Mouse (Mus musculus): ENCODE results near the gene P3h1. TPM values are rescaled to one million over a fixed set of nuclear protein-coding genes. Genes with fewer than 3 reads are reported as not detected.

The P3h1 gene
- polyA plus RNA-seq, 1 experiment from 2014 or later, result 15.0 TPM

DNA sequence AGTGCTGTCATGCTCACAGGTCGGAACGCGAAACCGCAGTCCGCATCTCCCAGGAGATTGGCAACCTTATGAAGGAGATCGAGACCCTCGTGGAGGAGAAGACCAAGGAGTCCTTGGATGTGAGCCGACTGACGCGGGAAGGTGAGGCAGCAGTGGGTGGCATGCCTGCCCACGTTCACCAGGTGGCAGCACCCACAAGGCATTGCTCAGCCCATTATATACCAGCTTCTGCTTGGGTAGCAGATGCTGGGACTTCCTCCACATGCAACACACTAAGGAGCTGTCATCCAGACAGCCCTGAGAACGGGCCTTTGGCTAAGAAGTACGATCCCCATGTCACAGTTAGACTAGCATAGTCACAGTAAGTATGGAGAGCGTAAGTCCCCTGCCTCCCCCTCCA is 8.9 kb downstream of the P3h1 start:
- Histone ChIP-seq H3K27me3 (replicated peaks) (no peaks in the 10 kb centered on the region), H3K36me3 (peaks cover 54% of the 10 kb centered on the region)

DNA sequence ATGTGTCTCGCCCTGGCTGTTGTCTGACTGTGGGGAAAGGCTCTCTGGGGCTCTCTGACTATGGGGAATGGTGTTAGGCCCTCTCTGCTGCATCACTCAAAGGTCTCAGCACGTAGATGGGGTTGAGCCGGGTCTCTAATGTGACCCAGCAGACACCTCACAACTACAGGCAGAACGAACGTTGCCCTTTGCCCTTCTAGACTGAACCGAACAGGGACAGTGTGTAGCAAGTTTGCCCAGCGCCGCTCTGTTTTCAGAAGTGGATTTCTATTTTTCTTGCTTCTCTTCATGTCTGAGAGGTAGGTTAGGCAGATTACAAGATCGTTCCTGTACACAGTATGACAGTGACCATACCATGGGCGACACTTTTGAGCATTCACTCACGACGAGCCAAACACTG is 9.9 kb downstream of the P3h1 start:
- Histone ChIP-seq H3K4me2 (replicated peaks) (no peak overlapping the region), H3K4me1 (peaks cover 5% of the 10 kb centered on the region; the same call in 1 of the 2 replicates), H3K4me3 (no peak overlapping the region), H3K27me3 (replicated peaks) (no peaks in the 10 kb centered on the region), H3K9ac (no peak overlapping the region), H3K36me3 (peaks cover 55% of the 10 kb centered on the region), H3K27ac (no peak overlapping the region), H3K9me3 (no peaks in the 10 kb centered on the region)
- WGBS, result 92% methylated on average over 12 of the region's 12 CpGs
- ATAC-seq (ENCODE audit: low FRiP score, low read depth), result no peak

More for the DNA sequence above, 8.9 kb downstream of the P3h1 start:
- H3K4me2 ChIP-seq (replicated peaks), result no peak overlapping the region
- no peak overlapping the region for H3K4me3 ChIP-seq
- H3K9ac ChIP-seq, result no peak overlapping the region
- no peaks in the 10 kb centered on the region for H3K9me3 ChIP-seq
- H3K4me1 ChIP-seq, result 0 out of 2 replicates have a peak, but pooled peaks cover 3% of the 10 kb centered on the region
- H3K27ac ChIP-seq, result no peak overlapping the region
- WGBS, result 95% methylated on average over 14 of the region's 14 CpGs
- no peak for ATAC-seq (ENCODE audit: low FRiP score, low read depth)

DNA sequence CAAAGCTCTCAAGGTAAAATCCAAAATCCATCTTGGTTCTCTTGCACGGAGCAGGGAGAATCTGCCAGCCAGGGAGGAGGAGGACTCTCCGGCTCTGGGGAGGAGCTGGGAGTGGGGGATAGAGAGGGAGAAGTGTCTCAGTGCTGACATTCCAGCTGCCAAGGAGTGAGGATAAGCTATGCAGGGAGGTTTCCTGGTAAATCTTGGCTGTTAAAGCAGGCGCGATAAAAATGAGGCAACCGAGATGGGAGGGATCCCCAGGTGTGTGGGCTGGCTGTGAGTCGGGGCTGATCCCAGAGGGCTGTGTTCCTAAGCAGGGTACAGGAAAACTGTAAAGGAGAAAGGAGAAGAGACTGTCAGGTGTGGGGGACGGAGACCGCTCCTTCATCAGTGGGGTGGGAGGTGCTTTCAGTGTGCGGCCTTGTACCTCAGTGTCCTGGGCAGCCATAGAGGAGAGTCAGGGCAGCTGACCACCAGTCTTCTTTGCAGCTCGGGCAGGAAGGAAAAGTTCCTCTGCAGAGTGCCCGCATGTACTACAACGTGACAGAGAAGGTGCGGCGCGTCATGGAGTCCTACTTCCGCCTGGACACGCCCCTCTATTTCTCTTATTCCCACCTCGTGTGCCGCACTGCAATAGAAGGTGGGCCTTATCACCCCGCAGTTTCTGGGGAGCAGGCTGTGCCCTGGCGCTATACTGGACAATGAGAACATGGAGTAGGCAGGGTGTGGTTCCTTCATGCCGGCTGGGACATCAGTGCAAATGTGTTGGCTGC is 11.9 kb downstream of the P3h1 start:
- ATAC-seq (ENCODE audit: low FRiP score, low read depth), result no peak
- no peak overlapping the region for H3K4me3 ChIP-seq
- peaks cover 7% of the 10 kb centered on the region; the same call in 1 of the 2 replicates for H3K4me1 ChIP-seq
- no peak overlapping the region for H3K4me2 ChIP-seq (replicated peaks)
- H3K9ac ChIP-seq, result no peak overlapping the region
- H3K36me3 ChIP-seq, result peaks cover 62% of the 10 kb centered on the region
- H3K27ac ChIP-seq, result no peak overlapping the region
- no peaks in the 10 kb centered on the region for H3K27me3 ChIP-seq (replicated peaks)
- 82% methylated on average over 22 of the region's 22 CpGs for WGBS
- H3K9me3 ChIP-seq, result no peaks in the 10 kb centered on the region

DNA sequence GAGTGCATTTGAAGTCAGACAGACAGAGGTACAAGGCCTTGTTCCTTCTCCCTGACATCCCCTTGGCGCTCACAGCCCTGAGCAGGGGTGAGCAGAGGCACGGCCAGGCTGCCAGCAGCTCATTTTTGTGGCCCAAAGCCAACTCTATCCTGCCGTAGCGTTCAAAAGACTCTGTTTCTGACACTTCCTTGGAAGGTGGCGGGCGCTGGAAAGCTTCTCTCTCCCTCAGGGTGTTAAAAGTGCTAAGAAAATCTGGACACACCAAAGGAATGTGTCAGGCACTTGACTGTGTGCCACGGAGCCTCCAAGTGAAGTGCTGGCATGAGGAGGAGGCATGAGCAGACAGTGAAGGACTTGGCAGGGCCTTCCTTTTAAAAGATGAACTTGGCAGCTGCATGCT is 12.8 kb downstream of the P3h1 start:
- H3K9me3 ChIP-seq, result no peaks in the 10 kb centered on the region
- ATAC-seq (ENCODE audit: low FRiP score, low read depth), result no peak
- peaks cover 62% of the 10 kb centered on the region for H3K36me3 ChIP-seq
- no peaks in the 10 kb centered on the region for H3K27me3 ChIP-seq (replicated peaks)
- no peak overlapping the region for H3K9ac ChIP-seq
- no peak overlapping the region for H3K27ac ChIP-seq
- 86% methylated on average over 7 of the region's 7 CpGs for WGBS
- H3K4me1 ChIP-seq, result peaks cover 7% of the 10 kb centered on the region; the same call in 1 of the 2 replicates
- H3K4me2 ChIP-seq (replicated peaks), result no peak overlapping the region
- H3K4me3 ChIP-seq, result no peak overlapping the region

DNA sequence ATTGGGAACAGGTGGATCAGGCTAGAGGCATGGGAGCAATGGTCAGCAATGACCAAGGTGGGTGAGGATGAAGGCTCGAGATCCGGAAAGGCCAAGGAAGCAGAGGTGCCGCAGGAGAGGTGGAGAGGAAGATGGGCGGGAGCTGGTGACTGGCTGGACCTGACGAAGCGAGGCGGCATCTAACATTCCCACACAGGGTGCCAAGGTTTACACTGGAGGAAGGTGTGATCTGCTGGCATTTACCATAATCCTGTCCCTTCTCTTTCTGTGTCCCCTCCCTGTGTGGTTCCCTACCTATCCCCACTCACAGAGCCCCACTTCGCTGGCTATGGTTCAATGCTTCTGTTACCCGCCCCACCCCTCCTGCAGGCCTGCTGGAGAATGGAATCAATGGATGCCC is 13.2 kb downstream of the P3h1 start:
- peaks cover 7% of the 10 kb centered on the region; the same call in 1 of the 2 replicates for H3K4me1 ChIP-seq
- H3K27me3 ChIP-seq (replicated peaks), result no peaks in the 10 kb centered on the region

DNA sequence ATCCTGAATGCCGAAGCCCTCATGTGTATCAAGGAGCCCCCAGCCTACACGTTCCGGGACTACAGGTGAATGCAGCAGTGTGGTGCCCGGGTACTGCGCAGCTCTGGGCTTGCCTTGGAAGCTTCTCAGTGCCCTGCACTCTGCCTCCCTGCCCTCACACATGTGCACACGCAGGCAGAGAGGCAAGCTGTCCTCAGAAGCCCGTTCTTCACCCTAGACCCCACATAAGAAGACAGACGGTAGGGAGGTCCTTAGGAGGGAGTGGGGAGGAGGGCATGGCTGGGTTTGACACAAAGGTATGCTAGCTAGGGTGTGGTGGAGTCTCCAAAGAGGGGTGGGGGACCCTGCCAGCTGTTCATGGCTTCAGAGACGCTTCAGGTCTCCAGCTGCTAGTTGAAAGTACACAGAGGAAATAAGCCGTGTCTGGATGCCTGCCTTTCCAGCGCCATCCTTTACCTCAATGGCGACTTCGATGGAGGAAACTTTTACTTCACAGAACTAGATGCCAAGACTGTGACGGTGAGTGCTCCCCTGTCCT is 14.0 kb downstream of the P3h1 start:
- WGBS, result 78% methylated on average over 14 of the region's 14 CpGs
- no peak overlapping the region for H3K9ac ChIP-seq
- ATAC-seq (ENCODE audit: low FRiP score, low read depth), result no peak
- no peaks in the 10 kb centered on the region for H3K9me3 ChIP-seq
- no peaks in the 10 kb centered on the region for H3K27me3 ChIP-seq (replicated peaks)
- H3K36me3 ChIP-seq, result peaks cover 53% of the 10 kb centered on the region
- H3K4me2 ChIP-seq (replicated peaks), result no peak overlapping the region
- H3K4me3 ChIP-seq, result no peak overlapping the region
- peaks cover 7% of the 10 kb centered on the region; the same call in 1 of the 2 replicates for H3K4me1 ChIP-seq
- no peak overlapping the region for H3K27ac ChIP-seq

More for the DNA sequence above, 13.2 kb downstream of the P3h1 start:
- no peak for ATAC-seq (ENCODE audit: low FRiP score, low read depth)
- WGBS, result 91% methylated on average over 9 of the region's 9 CpGs
- H3K36me3 ChIP-seq, result peaks cover 61% of the 10 kb centered on the region
- H3K9me3 ChIP-seq, result no peaks in the 10 kb centered on the region
- H3K4me3 ChIP-seq, result no peak overlapping the region
- no peak overlapping the region for H3K4me2 ChIP-seq (replicated peaks)
- H3K9ac ChIP-seq, result no peak overlapping the region
- no peak overlapping the region for H3K27ac ChIP-seq

DNA sequence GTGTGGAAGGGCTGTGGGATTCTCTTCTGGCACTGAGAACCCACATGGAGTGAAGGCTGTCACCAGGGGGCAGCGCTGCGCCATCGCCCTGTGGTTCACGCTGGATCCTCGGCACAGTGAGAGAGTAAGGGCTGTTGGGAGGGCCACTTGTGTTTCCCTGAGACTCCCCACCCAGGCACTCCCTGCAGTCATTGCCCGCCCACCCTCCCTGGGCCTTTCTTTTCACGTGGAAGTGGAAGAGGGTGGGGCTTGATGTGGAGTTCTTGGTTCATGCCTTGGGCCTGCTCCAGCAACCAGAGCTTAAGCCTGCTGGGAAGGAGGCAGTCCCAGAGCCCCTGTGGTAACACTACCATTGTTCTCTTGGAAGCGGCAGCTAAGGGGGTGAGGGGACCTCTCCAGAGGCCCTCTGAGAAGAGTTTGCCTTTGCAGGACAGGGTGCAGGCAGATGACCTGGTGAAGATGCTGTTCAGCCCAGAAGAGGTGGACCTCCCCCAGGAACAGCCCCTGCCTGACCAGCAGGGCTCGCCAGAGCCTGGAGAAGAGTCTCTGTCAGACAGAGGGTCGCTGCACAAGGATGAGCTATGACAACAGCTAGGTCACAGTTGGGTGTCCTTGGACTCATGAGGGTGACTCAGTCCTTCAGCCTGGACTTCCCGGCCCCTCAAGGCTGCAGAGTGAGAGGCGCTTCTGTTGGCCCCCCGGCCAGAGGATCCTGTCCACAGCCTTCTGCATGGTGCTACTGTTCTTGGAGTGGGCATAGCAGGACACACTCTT is 14.9 kb downstream of the P3h1 start:
- Histone ChIP-seq H3K4me2 (replicated peaks) (no peak overlapping the region), H3K27me3 (replicated peaks) (no peaks in the 10 kb centered on the region), H3K9me3 (no peaks in the 10 kb centered on the region), H3K9ac (no peak overlapping the region), H3K27ac (no peak overlapping the region), H3K36me3 (peaks cover 44% of the 10 kb centered on the region), H3K4me1 (peaks cover 7% of the 10 kb centered on the region; the same call in 1 of the 2 replicates), H3K4me3 (no peak overlapping the region)
- ATAC-seq (ENCODE audit: low FRiP score, low read depth), result peak; percentile 61
- WGBS, result 33% methylated on average over 13 of the region's 13 CpGs

DNA sequence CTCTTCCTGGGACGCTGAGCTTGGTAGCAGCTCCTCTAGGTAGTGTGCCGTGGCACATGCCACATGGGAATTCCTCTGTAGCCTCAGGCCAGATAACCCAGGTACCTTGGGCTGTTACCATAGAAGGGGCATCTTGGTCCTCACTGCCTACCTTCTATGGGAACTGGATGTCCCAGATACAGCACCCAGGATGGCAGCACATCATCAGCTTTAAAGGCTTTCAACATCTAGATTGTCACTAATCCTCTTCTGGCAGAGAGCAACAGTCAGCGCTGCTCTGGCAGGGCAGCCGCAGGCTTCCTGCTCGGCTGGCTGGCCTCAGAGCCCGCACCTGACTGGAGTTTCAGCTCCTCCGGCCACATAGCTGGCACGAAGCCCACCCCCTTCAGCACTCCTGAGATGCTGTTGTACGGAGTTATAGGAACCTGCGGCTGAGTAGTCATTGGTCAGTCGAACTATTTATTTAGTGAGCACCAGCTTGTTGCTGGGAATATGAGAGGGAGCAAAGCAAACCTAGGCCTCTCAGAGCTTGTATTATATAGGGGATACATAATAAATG is 15.8 kb downstream of the P3h1 start:
- H3K4me2 ChIP-seq (replicated peaks), result no peak overlapping the region
- H3K27me3 ChIP-seq (replicated peaks), result no peaks in the 10 kb centered on the region
- no peaks in the 10 kb centered on the region for H3K9me3 ChIP-seq
- H3K9ac ChIP-seq, result no peak overlapping the region
- H3K4me1 ChIP-seq, result peaks cover 7% of the 10 kb centered on the region; the same call in 1 of the 2 replicates
- 92% methylated on average over 11 of the region's 11 CpGs for WGBS
- ATAC-seq (ENCODE audit: low FRiP score, low read depth), result no peak
- H3K36me3 ChIP-seq, result peaks cover 39% of the 10 kb centered on the region
- no peak overlapping the region for H3K4me3 ChIP-seq
- H3K27ac ChIP-seq, result no peak overlapping the region

DNA sequence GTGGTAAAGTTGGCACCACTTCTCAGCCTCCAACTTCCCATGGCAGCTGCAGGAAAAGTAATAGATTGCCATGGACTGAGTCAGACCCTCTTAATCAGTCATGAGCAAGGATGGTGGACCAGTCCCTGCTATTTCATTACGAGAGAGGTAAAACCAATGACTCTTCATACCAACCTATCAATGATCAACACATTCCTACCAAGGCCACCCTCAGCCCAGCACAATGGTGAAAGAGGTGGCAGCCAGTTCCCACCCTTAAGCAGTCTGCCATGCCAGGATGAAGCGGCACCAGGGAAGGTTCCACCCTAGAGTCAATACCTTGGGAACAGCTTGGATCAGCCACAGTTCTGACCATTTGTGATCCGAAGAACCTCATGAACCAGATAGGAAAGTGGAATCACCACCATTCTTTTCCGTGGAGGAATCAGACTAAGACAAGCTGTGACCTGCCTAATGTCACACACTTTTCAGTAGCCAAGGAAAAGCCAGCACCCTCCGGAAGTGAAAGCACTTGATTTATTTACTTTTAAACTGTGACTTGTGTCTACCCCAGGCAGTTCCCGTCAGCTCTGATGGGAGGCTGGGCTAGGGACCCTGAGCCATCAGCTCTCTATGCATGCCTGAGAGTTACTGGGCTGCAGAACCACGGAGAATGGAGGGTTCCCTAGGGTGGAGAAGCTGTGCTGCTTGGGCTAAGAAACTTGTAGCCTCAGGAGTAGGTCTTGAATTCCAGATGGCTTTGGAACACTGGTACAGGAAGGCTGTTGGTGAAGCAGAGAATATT is 19.5 kb downstream of the P3h1 start:
- 66% methylated on average over 7 of the region's 7 CpGs for WGBS

DNA sequence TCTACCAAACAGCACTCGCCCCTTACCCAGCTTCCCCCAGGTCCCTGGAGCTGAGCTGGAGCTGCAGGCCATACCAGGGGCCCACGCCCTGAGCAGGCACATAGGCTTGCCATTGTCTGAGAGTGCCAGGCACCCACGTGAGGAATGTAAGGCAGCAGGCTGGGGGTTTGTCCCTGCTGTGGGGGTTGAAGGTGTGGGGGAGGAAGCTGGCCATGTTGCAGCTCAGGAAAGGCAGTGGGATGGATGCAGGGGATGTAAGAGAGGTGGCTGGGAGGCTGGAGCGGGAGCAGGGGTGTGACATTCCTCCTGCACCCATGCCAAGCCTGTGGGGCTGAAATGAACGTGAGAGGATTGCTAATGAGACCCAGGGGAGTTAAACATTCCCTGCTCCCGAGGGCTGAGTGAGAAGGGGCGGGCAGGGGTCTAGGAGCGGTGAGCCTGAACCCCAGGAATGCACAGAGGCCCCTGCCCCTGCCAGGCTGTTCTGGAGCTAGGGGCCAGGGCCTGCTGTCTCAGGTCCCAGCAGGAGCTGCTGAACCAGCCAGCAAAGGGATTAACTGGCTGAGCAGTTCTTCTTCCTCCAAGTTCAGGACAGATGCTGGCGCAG is 21.4 kb downstream of the P3h1 start:
- H3K9ac ChIP-seq, result 0 out of 2 replicates have a peak overlapping the region, but pooled peaks have one; percentile 22
- peak; percentile 61 for ATAC-seq (ENCODE audit: low FRiP score, low read depth)
- no peaks in the 10 kb centered on the region for H3K36me3 ChIP-seq
- 35% methylated on average over 9 of the region's 9 CpGs for WGBS
- H3K27ac ChIP-seq, result no peak overlapping the region
- no peak overlapping the region for H3K4me2 ChIP-seq (replicated peaks)
- H3K4me1 ChIP-seq, result peaks cover 10% of the 10 kb centered on the region; the same call in 1 of the 2 replicates
- no peak overlapping the region for H3K4me3 ChIP-seq
- H3K27me3 ChIP-seq (replicated peaks), result no peaks in the 10 kb centered on the region
- H3K9me3 ChIP-seq, result no peaks in the 10 kb centered on the region

More for the DNA sequence above, 19.5 kb downstream of the P3h1 start:
- no peak for ATAC-seq (ENCODE audit: low FRiP score, low read depth)
- H3K4me2 ChIP-seq (replicated peaks), result no peak overlapping the region
- no peaks in the 10 kb centered on the region for H3K9me3 ChIP-seq
- peaks cover 17% of the 10 kb centered on the region; the same call in 1 of the 2 replicates for H3K4me1 ChIP-seq
- H3K36me3 ChIP-seq, result peaks cover 14% of the 10 kb centered on the region; the same call in 1 of the 2 replicates
- H3K27me3 ChIP-seq (replicated peaks), result no peaks in the 10 kb centered on the region
- no peak overlapping the region for H3K27ac ChIP-seq
- H3K9ac ChIP-seq, result no peak overlapping the region
- H3K4me3 ChIP-seq, result no peak overlapping the region

DNA sequence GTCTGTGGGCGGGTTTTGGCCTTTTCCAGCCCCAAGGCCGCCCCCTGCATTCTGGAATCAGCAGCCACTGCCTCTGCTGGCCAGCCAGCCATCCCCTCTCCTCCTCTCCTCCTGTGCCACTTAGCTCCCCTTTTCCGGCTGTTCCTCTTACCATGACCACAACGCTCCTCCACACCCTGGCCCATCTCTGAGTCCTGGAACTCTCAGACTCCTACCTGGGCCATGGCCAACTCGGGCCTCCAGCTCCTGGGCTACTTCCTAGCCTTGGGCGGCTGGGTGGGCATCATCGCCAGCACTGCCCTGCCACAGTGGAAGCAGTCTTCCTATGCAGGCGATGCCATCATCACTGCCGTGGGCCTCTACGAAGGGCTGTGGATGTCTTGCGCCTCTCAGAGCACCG is 22.6 kb downstream of the P3h1 start, which contains the start of gene Cldn19:
Cldn19 (plus strand) TSS at position 64 of the 400 bp plus-strand sequence.
- Histone ChIP-seq H3K4me3 (no peak within 1 kb of the TSS), H3K4me2 (replicated peaks) (no peak within 1 kb of the TSS), H3K27ac (no peak within 1 kb of the TSS), H3K36me3 (no peaks in the 10 kb centered on the region), H3K27me3 (replicated peaks) (no peaks in the 10 kb centered on the region), H3K9me3 (no peaks in the 10 kb centered on the region), H3K4me1 (peaks cover 10% of the 10 kb centered on the region; the same call in 1 of the 2 replicates), H3K9ac (0 out of 2 replicates have a peak within 1 kb of the TSS, but pooled peaks have one; percentile 22)
- 76% methylated on average over 12 of the region's 12 CpGs for WGBS
- ATAC-seq (ENCODE audit: low FRiP score, low read depth), result no peak

Data from neural tube, embryonic 12.5 days (tissue).